Mouse (Mus musculus) spleen, postnatal 36 days (tissue): ENCODE measurements around the gene Ppp1r11.
"Not testable (repeated sequence)": the region's sequence is repeated elsewhere in the genome, so short reads cannot be mapped to it uniquely, and the experiment has no call there.

Experiments
- DNase-seq, 2 experiments: peaks; one replicate each; pipeline ENCODE4 v3.0.0; 2022; ENCODE audit warnings: low spot score in 2 of 2, mixed read lengths in 1 of 2

Ppp1r11 gene

DNA sequence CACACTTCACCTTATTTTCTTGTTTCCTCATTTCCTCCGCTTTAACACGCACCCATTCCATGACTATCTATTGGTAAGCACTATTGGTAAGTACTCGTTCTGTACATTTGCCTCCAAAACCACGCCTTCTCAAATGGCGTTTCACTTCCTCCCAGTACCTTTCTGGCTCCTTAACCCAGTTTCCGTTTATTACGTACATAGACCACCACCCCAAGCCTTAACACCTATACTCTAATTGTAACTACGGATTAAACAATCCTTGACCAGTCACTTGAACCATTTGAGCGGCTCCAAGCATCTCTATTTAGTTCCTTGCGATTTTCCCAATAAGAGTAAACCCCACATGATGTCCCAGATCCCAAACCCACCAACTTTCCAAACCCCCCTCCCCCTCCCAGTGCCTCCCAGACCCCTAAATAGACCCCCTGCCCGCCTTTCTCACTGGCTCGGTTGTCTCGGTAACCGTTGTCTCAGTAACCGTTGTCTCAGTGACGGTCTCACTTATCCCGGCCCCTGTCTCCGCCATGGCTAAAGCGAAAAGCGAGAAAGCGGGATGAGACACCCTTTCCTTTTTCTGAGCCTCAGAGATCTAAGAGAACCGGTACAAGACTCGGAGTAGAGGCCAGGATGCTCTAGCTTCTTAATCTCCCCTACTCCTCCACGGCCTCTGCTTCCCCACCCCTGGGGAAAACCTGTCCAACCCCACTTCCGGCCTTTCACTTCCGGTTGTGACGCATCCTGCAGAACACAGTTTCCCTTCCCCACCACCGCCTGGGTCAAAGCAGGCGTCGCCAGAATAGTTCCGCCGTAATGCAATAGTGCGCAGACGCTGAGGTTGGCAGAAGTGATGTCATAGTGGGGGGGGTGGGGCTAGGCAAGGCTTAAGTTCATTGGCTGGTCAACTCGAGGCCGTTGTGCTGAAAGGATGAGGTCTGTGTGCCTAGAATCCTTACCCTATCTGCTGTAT, at the start of gene Ppp1r11:
Ppp1r11 (minus strand) TSS at position 761 of the 967 bp plus-strand sequence.
- peak; percentile 96 for DNase-seq

DNA sequence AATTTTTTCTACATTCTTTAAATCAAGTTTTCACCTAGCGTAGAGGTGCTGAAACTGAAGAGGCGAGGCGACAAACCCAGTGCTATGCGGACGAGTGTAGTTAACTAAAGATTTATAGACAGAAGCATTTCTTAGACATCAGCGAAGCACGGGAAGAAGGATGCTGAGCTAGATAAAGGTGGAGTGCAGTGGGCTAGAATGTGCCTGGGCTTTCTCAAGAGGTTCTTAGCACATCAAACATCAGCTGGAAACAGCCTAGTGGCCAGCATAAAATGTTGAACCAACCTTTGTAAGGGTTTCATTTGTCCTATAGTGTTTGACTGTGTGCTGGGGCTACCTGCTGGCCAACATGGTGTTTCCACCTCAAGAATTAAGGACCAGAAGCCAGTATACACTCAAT, 49.3 kb upstream of the Ppp1r11 start, which contains the start of gene Zfp57:
Zfp57 (plus strand) TSS at position 301 of the 400 bp plus-strand sequence.
- no peak for DNase-seq

DNA sequence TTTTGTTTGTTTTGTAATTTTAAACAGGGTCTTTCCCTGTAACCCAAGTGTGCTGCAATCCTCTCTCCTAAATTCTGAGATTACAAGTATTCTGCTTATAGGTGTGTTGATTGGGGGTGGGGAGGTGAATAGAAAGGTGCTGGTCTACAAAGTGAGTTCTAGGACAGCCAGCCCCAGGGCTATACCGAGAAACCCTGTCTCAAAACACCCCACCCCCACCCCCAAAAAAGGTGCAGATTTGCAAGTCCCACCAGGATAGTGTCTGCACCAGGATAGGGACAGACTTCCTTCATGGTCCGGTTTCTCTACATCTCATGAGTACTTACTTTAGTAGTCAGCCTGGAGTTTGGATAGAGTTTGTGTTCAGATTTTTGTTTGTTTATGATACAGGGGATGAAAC, 46.9 kb upstream of the Ppp1r11 start:
- no peak for DNase-seq

DNA sequence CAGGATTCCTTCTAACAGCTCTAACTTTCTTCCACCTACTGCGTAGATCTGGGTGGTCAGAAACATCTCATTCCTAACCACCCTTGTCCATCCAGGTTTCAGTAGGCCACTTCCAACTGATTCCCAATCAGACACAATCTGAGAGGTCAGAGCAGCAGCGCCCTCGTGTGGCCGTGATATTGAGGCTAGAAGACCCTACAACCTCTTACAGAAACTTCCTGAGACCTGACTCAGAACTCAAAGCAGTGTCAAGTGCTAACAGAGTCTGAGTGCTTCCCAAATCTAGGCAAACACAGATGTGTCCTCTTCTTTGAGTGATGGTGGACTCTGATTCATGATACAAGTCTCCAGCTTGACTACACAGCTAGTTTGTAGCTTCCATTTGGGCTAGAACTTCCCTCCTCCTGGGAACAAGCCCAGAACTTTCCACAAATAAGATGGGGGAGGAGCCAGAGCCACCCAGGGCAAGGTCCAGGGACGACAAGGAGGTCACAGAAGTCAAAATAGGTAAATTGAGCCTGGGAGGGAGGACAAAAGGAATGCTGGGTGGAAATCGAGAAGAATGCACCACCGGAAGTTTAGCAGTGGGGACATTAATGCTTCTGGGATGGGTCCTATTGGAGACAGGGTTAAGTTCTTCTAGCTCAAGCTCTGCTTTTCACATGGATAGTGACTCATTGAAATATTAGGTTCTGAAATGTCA, 45.6 kb upstream of the Ppp1r11 start:
- peak; percentile 24 to 45 for DNase-seq

DNA sequence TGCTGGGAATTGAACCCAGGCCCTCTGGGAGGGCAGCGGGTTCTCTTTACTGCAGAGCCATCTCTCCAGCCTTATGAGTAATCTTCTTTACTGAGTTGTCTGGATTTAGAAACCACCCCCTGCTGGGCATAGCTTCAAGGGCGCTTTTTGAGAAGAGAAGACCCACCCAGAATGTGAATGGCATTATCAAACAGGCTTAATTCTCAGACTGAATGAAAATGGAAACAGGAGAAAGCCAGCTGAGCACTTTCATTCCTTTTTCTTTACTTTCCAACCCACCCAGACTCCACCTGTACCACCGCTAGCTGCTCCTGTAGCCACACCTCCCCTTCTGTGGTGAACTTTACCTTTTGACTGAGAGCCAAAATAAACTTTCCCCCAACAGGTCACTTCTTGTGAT, 43.9 kb upstream of the Ppp1r11 start:
- no peak for DNase-seq

DNA sequence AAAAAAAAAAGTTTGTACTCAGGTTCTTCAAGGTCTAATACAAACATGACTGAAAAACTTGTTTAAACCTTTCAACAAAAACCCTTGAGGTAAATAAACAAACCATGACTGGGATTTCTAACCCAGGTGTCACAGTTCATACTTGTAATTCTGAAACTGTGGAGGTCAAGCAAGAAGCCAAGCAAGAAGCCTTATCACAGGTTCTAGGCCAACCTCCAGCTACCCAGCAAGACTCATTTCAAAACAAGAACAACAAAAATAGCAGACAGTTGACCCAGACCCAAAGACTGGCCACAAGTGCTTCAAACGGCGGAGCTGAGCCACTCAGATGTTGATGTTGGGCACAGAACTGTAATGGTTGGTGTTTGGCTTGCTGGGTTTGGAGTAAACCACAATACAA, 43.0 kb upstream of the Ppp1r11 start:
- DNase-seq, result no peak

DNA sequence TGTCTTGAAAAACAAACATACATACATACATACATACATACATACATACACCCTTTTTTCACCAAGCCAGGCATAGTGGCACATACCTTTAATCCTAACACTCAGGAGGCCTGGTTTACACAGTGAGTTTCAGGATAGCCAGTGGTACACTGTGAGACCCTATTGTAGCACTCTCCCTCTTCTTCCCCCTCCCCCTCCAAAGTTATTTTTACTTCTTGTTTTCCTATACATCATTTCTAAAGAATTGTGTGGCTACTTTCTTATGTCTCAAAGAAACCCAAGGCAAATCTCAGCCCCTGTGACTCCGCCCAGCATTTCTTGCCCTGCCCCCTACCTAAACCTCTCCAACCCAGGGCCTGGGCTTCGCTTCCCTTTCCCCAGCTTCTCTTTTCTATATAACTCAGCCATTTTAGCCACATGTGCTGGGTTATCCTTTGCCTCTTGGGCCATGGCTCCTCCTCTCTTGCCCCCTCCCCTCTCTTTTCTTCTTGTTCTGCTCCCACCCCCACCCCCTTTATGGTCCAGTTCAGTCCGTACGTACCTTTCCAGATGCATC, 42.3 kb upstream of the Ppp1r11 start:
- no peak for DNase-seq

DNA sequence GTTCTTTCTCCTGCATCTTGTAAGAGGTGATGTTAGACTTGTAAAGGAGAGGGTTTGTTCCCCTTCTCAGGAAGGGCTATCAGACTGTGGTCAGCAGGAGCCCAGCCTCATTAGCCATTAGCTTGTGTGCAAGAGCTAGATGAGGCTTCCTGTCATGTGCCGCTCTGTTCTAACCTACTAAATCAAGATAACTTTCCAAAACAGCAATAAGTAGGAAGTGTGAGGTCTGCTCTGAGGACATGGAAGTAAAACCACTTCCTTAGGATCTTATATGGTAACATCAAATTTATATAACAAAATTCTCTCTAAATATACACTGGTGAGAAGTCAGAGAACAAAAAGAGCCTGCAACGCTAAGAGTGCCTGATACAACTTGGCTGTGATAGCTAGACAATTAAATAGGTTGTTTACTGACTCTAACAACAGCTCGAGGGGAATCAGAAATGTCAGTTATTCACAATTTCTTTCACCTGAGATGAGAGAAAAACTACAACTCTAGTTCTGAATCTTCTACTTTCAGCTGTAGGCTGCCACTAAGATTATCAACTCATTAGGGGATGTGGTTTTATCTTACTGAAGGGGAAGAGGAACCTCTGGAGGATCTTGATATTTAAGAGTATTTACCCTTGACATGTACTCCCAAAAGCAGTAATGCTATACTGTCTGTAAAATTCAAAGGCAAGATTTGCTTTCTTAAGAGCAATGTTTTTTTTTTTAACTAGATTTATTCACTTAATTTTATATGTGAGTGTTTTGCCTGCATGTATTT, 41.0 kb upstream of the Ppp1r11 start:
- DNase-seq, result no peak

DNA sequence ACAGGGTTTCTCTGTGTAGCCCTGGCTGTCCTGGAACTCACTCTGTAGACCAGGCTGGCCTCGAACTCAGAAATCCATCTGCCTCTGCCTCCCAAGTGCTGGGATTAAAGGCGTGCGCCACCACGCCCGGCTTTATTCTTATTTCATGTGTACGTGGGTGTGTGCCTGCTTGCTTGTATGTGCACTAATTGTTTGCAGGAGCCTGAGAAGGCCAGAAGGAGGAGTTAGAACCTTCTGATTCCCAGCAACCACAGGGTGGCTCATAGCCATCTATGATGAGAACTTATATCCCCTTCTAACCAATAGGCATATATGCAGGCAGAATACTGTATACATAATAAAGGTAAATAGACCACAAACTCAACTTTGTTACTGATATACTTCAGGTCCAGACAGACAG, 39.1 kb upstream of the Ppp1r11 start:
- not testable (repeated sequence) for DNase-seq

DNA sequence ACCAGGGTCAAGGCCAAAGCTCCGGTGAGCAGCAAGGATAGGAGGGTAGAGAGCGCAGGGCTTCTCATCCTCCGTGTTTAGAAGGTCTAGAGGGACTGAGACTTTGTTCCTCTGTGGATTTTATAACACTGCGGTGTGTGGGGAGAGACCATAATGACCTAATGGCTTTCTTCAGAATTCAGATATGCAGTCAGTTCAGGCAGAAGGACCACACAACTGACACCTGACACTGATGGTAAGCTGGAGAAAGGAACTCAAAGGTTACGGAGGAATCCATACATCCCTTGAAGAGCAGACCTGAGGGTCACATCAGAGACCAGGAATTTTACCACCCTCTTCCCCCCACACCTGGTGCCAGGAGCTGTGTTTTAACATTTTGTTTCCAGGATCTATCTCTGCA, 37.9 kb upstream of the Ppp1r11 start, which contains the start of gene H2-M5:
H2-M5 (minus strand) TSS at position 101 of the 400 bp plus-strand sequence.
- DNase-seq, result no peak

DNA sequence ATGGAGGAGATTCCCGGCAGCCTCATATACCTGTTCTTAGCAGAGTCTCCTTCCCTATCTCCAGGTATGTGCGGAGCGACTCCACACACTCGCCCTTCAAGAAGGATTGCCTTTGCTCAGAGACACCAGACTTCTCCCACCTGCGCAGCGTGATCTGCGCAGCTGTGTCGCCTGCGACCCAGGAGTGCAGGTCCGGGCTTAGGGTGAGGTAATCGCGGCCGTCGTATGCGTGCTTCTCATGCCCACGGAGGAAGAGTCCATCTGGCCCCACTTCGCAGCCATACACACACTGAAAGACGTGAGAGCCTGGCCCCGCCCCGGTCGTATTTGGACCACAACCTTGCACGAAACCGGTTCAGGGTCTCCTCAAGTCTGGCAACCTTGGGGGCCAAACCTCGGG, 36.9 kb upstream of the Ppp1r11 start:
- no peak for DNase-seq

DNA sequence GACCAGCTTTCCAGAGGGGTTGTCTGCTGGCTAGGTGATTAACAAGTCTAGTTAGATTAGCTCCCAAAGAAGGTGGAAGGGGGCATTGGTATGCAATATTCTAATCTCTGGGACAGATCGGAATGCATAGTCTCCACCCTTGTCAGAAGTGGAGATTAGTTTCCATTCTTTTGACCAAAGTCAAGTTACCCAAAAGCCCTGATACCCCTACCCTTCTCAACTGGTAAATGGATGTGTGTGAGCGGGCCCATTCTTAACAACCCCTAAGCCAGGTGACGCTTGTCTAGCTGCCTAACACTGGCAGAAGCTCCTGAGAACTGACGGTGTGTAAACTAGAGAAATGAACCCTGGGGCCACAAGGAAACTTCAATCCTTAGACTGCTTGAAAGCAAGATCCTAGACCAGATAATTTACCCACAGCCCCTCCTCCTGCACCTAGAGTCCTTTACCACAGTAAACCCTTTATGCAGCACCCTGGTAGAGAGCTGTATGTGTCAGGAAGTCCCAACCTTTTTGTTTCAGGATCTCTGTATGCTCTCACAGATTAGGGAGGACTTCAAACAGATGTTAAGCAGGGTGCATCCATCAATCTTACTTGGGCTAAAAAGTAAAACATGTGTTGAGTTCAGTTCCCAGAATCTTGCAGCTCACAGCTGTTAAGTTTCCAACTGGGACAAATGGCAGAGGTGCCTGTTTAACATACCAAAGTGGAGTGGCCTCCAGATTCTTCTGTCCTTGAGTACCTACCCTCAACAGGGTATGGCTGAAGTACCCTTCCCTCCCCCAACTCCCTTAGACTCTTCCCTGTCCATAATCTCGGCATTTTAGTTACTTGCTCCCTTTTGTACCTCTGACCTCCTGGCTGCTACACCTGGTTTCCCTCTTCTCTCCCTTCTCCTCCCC, 31.0 kb upstream of the Ppp1r11 start:
- no peak for DNase-seq

DNA sequence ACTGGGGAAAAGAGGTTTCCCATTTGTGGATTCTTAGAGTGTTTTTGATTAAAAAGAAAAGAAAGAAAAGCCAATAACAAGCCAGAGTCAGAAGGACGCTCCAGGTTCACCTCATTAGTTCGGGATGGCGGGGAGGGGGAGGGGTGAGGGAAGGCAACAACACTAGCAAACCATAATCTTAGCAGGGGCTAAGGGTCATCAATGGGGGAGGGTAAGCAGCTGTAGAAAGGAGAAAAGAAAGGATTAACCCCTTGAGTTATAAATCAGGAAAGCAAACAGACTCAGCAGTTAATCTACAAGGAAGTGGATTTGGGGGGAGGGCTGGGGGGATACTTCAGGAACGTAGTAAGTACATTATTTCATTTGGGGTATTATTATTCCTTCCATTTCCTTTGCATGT, 30.3 kb upstream of the Ppp1r11 start:
- DNase-seq, result no peak

DNA sequence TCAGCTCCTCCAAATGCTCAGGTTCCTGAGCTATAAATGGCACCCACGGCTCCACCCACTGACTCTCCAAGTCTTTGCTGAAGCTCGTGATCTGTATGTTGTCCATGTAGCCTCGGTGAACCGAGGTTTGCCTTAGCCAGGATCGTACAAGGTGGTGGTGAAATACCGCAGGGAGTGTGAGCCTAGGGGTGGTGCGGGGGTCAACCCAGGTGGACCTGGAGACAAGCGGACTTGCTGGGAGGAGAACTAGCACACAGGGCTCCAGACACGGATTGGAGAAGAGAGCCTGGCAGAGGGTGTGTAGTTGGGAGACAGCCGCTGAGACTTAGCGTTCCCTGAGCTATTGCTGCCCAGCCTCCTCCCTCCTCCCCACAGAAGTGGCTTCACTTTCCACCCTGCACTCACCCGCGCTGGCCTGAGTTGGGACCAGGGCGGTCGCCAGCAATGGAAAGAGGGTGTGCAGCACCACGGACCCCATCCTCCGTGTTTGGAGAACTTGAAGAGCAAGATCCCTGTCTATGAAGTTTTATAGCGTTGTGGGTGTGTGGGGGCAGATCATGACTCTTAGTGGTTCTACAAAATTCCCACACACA, 29.8 kb upstream of the Ppp1r11 start, which contains the start of gene 2410137M14Rik:
2410137M14Rik (minus strand) TSS at position 17 of the 593 bp plus-strand sequence.
- DNase-seq, result no peak

DNA sequence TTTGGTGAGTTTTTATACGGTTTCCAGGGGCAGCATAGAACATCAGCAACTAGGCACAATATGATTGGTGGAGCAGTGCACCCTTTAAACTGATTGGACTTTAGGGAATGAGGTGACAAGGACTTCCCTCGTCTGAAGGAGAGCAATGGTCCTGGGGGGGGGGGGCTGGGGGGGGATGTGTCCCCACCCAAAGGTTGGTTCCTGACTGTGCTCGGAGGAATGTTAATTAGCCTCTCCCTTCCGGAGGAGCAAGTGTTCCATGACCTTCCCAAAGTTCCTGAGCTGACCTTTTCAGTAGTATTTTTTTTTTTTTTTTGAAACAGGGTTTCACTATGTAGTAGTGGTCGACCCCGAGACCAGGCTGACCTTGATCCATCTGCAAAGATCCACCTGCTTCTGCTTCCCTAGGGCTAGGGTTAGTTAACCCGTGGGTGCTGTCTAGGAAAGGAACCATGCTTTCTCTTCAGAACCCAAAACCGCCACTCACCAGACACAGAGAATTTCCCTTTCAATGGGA, 21.8 kb upstream of the Ppp1r11 start:
- DNase-seq, result no peak

DNA sequence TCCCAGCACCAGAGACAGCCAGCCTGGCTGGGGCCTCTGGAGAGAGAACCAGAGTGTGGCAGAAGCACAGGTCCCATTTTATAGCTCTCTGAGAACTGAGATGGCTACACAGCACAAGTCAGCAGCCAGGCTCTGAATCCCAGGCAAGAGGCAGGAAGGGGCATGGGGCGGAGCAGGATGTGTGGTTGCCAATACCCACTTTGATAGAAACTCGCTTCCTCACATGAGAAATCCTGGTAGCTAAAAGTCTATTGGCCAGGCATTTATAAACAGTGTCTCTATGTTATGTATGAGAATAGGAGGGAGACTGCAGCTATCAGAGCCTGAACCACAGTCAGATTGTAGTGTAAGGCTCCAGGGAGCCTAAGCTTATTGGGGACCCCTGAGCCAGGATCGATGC, 21.2 kb upstream of the Ppp1r11 start:
- DNase-seq, result no peak

DNA sequence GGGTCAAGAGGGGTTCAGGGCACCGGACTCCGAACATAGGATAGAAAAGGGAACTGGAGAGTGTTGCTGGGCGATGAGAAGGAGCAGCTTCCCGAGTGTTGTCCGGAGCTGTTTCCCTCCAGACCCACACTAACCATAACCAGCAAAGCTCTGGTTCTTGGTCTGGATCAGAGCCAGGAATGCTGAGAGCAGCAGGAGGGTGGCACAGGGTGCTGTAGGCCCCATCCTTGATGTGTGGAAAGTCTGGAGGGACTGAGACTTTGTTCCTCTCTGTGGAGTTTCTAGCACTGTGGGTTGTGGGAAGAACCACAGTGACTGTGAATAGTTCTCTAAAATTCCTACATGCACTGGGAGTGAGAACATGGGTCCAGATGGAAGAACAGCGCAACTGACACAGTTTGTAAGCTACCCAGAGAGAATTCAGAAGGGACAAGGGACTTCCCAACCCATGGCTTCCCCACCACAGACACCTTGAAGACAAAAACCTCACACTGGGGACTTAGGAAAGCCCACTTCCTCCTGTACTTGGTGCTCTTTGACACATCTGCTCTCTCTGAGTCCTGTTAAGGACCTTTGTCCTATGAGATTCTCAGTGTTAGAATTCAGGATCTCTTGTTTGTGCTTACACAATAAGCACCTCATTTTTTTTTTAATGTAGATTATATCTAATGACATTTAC, 19.8 kb upstream of the Ppp1r11 start:
- no peak for DNase-seq

DNA sequence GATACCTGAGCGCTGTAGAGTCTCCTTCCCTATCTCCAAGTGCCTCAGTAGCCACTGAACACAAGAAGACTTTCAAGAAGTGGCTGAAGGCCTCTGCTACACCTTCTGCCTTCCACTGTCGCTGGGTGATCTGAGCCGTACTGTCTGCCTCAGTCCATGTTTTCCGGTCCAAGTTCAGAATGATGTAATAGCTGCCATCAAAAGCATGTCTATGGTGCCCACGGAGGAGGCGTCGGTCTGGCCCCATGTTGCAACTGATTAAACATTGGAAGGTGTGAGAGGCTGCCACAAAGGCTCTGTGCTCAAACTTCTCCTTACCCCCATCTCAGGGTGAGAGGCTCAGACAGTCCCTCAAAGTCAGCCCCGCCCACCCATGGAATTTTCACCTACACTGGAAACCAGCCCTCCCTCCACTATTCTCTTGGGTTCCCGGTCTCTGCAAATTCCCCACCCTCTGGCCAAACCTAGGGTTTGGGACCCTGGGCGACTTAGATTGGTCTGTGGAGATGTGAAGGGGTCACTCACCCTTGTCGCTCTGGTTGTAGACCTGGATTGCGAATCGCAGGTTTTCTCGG, 18.9 kb upstream of the Ppp1r11 start:
- DNase-seq, result no peak

DNA sequence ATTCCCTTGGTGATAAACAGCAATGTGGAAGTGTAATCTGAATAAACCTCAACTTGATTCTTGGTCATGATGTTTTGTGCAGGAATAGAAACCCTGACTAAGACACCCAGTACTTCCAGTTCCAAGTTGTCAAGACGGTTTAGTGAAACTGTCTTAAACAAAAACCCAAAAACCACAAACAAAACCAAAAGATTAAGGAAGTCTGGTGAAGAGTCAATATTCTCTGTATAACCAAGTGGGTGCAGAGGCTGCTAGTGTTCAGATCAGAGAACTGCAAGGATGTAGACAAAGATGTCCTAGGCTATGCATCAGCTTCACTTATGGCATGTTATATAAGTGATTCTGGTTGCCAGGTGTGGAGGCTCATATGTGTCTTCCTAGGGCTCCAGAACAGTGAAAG, 15.3 kb upstream of the Ppp1r11 start:
- DNase-seq, result no peak
